Mouse (Mus musculus): Measurements from ENCODE around the gene L1cam. TPM values are rescaled to one million over a fixed set of nuclear protein-coding genes. Genes with fewer than 3 reads are reported as not detected.

L1cam gene
- 84.0 and 103 TPM in 2 replicates for polyA plus RNA-seq (2014; fragmentation: Nextera tagmentation; extraction: Ambion mirVana)

DNA sequence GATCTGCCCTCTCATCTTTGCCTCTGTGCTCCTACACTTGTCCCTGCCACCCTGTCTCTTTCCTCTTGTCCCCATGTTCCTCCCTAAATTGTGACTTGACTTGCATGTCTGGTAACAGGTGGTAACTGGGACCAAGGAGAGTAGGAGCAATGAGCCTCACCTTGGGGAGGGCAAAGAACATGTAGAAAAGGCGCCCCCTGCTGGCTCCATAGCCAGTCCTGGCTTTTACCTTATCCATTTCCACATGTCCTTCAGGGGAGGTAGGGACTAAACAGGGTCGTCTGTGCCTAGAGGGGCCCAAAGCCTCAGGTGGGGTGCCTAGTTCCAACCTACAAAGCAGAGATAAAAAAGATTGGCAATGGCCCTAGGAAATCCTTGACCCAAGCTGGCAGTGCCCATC lies at the start of gene L1cam:
L1cam (minus strand) TSS at position 387 of the 400 bp plus-strand sequence.
- Histone ChIP-seq H3K4me3 (replicated peaks; ENCODE audit: low read depth, low read length) (no peak within 1 kb of the TSS), H3K4me1 (ENCODE audit: control insufficient read depth, insufficient read depth, low read length) (no peaks in the 10 kb centered on the region), H3K36me3 (ENCODE audit: control insufficient read depth, insufficient read depth, low read length) (no peaks in the 10 kb centered on the region), H3K27ac (replicated peaks; ENCODE audit: low read depth, low read length) (no peak within 1 kb of the TSS), H3K4me2 (ENCODE audit: low read length) (no peak within 1 kb of the TSS), H3K27me3 (ENCODE audit: control insufficient read depth, insufficient read depth, low read length) (no peaks in the 10 kb centered on the region), H3K9me3 (ENCODE audit: control insufficient read depth, low read length) (no peaks in the 10 kb centered on the region), H3K9ac (replicated peaks; ENCODE audit: low read length) (no peak within 1 kb of the TSS)
- ATAC-seq (ENCODE audit: low FRiP score, low TSS enrichment): no peak
- DNase-seq: peak; percentile 71
- WGBS: 23% methylated on average over 2 of the region's 2 CpGs

GRCm38 (mm10) chrX:73942294-73942693 lies 46.4 kb upstream of the L1cam start:
- no peaks in the 10 kb centered on the region for H3K9me3 ChIP-seq (ENCODE audit: control insufficient read depth, low read length)
- H3K4me2 ChIP-seq (ENCODE audit: low read length): no peak overlapping the region
- H3K9ac ChIP-seq (replicated peaks; ENCODE audit: low read length): no peak overlapping the region
- H3K4me3 ChIP-seq (replicated peaks; ENCODE audit: low read depth, low read length): no peak overlapping the region
- no peak overlapping the region for H3K27ac ChIP-seq (replicated peaks; ENCODE audit: low read depth, low read length)
- no peaks in the 10 kb centered on the region for H3K4me1 ChIP-seq (ENCODE audit: control insufficient read depth, insufficient read depth, low read length)
- no peak for DNase-seq
- no peaks in the 10 kb centered on the region for H3K27me3 ChIP-seq (ENCODE audit: control insufficient read depth, insufficient read depth, low read length)
- WGBS: 78% methylated on average over 2 of the region's 2 CpGs
- peaks cover 54% of the 10 kb centered on the region for H3K36me3 ChIP-seq (ENCODE audit: control insufficient read depth, insufficient read depth, low read length)
- ATAC-seq (ENCODE audit: low FRiP score, low TSS enrichment): no peak

GRCm38 (mm10) chrX:73941860-73942259 lies 46.0 kb upstream of the L1cam start:
- peaks cover 50% of the 10 kb centered on the region for H3K36me3 ChIP-seq (ENCODE audit: control insufficient read depth, insufficient read depth, low read length)
- no peaks in the 10 kb centered on the region for H3K27me3 ChIP-seq (ENCODE audit: control insufficient read depth, insufficient read depth, low read length)
- H3K27ac ChIP-seq (replicated peaks; ENCODE audit: low read depth, low read length): no peak overlapping the region
- DNase-seq (no peak), ATAC-seq (ENCODE audit: low FRiP score, low TSS enrichment) (no peak)
- H3K4me3 ChIP-seq (replicated peaks; ENCODE audit: low read depth, low read length): no peak overlapping the region
- no peaks in the 10 kb centered on the region for H3K4me1 ChIP-seq (ENCODE audit: control insufficient read depth, insufficient read depth, low read length)
- no peaks in the 10 kb centered on the region for H3K9me3 ChIP-seq (ENCODE audit: control insufficient read depth, low read length)
- WGBS: 82% methylated on average over 2 of the region's 2 CpGs
- no peak overlapping the region for H3K9ac ChIP-seq (replicated peaks; ENCODE audit: low read length)
- no peak overlapping the region for H3K4me2 ChIP-seq (ENCODE audit: low read length)

DNA sequence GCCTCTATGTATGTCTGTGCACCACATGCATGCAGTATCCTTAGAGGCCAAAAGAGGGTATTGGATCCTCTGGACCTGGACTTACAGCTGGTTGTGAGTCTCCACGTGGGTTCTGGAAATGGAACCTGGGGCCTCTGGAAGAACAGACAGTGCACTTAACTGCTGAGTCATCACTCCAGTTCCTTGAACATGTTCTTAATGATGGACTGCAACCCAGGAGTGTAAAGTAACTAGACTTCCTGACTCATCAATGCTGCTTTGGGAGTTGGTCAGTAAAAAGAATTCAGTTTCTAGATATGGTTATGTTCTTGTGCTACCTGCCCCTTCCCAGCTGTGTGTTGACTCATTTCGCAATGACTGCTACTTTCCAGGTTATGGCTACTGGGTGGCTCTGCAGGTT lies 36.0 kb upstream of the L1cam start:
- Histone ChIP-seq H3K4me2 (ENCODE audit: low read length) (no peak overlapping the region), H3K9me3 (ENCODE audit: control insufficient read depth, low read length) (no peaks in the 10 kb centered on the region), H3K36me3 (ENCODE audit: control insufficient read depth, insufficient read depth, low read length) (no peaks in the 10 kb centered on the region), H3K27ac (replicated peaks; ENCODE audit: low read depth, low read length) (no peak overlapping the region), H3K27me3 (ENCODE audit: control insufficient read depth, insufficient read depth, low read length) (no peaks in the 10 kb centered on the region), H3K9ac (replicated peaks; ENCODE audit: low read length) (no peak overlapping the region), H3K4me1 (ENCODE audit: control insufficient read depth, insufficient read depth, low read length) (no peaks in the 10 kb centered on the region), H3K4me3 (replicated peaks; ENCODE audit: low read depth, low read length) (no peak overlapping the region)
- DNase-seq (no peak), ATAC-seq (ENCODE audit: low FRiP score, low TSS enrichment) (no peak)
- 86% methylated on average over 2 of the region's 2 CpGs for WGBS

GRCm38 (mm10) chrX:73930402-73931062 lies 34.6 kb upstream of the L1cam start, which contains the start of gene Renbp:
TSS of gene Renbp (minus strand) at chrX:73930850.
- 42% methylated on average over 17 of the region's 17 CpGs for WGBS
- H3K4me1 ChIP-seq (ENCODE audit: control insufficient read depth, insufficient read depth, low read length): no peaks in the 10 kb centered on the region
- DNase-seq (peak; percentile 29), ATAC-seq (ENCODE audit: low FRiP score, low TSS enrichment) (no peak)
- H3K9ac ChIP-seq (replicated peaks; ENCODE audit: low read length): no peak within 1 kb of the TSS
- H3K4me2 ChIP-seq (ENCODE audit: low read length): no peak within 1 kb of the TSS
- H3K36me3 ChIP-seq (ENCODE audit: control insufficient read depth, insufficient read depth, low read length): no peaks in the 10 kb centered on the region
- no peak within 1 kb of the TSS for H3K27ac ChIP-seq (replicated peaks; ENCODE audit: low read depth, low read length)
- no peaks in the 10 kb centered on the region for H3K27me3 ChIP-seq (ENCODE audit: control insufficient read depth, insufficient read depth, low read length)
- H3K9me3 ChIP-seq (ENCODE audit: control insufficient read depth, low read length): no peaks in the 10 kb centered on the region
- no peak within 1 kb of the TSS for H3K4me3 ChIP-seq (replicated peaks; ENCODE audit: low read depth, low read length)

GRCm38 (mm10) chrX:73922550-73922882 lies 26.6 kb upstream of the L1cam start:
- Histone ChIP-seq H3K27me3 (ENCODE audit: control insufficient read depth, insufficient read depth, low read length) (no peaks in the 10 kb centered on the region), H3K27ac (replicated peaks; ENCODE audit: low read depth, low read length) (peak overlapping the region; percentile 77), H3K4me3 (replicated peaks; ENCODE audit: low read depth, low read length) (peak overlapping the region; percentile 55), H3K9me3 (ENCODE audit: control insufficient read depth, low read length) (no peaks in the 10 kb centered on the region), H3K9ac (replicated peaks; ENCODE audit: low read length) (peak overlapping the region; percentile 64), H3K36me3 (ENCODE audit: control insufficient read depth, insufficient read depth, low read length) (no peaks in the 10 kb centered on the region; the same call in 1 of the 2 replicates), H3K4me2 (ENCODE audit: low read length) (peak overlapping the region; percentile 65), H3K4me1 (ENCODE audit: control insufficient read depth, insufficient read depth, low read length) (0 out of 2 replicates have a peak, but pooled peaks cover 3% of the 10 kb centered on the region)
- 80% methylated on average over 8 of the region's 8 CpGs for WGBS
- peak; percentile 19 for DNase-seq
- no peak for ATAC-seq (ENCODE audit: low FRiP score, low TSS enrichment)

- DNase-seq (peak; percentile 91), ATAC-seq (ENCODE audit: low FRiP score, low TSS enrichment) (peak; percentile 97)
- Histone ChIP-seq H3K27me3 (ENCODE audit: control insufficient read depth, insufficient read depth, low read length) (no peaks in the 10 kb centered on the region), H3K9ac (replicated peaks; ENCODE audit: low read length) (peak within 1 kb of the TSS; percentile 64), H3K36me3 (ENCODE audit: control insufficient read depth, insufficient read depth, low read length) (peaks cover 2% of the 10 kb centered on the region; the same call in 1 of the 2 replicates), H3K27ac (replicated peaks; ENCODE audit: low read depth, low read length) (peak within 1 kb of the TSS; percentile 77), H3K9me3 (ENCODE audit: control insufficient read depth, low read length) (no peaks in the 10 kb centered on the region), H3K4me1 (ENCODE audit: control insufficient read depth, insufficient read depth, low read length) (0 out of 2 replicates have a peak, but pooled peaks cover 3% of the 10 kb centered on the region), H3K4me2 (ENCODE audit: low read length) (peak within 1 kb of the TSS; percentile 67), H3K4me3 (replicated peaks; ENCODE audit: low read depth, low read length) (peak within 1 kb of the TSS; percentile 55)
- 16% methylated on average over 43 of the region's 43 CpGs for WGBS
These were observed 26.1 kb upstream of the L1cam start, which contains the start of the genes Arhgap4 and Naa10 for GRCm38 (mm10) chrX:73921823-73922549. TSS of gene Arhgap4 (minus strand) at chrX:73921870. TSS of gene Naa10 (minus strand) at chrX:73921944.

- DNase-seq (no peak), ATAC-seq (ENCODE audit: low FRiP score, low TSS enrichment) (no peak)
- peak overlapping the region; percentile 64 for H3K9ac ChIP-seq (replicated peaks; ENCODE audit: low read length)
- H3K4me1 ChIP-seq (ENCODE audit: control insufficient read depth, insufficient read depth, low read length): 0 out of 2 replicates have a peak, but pooled peaks cover 3% of the 10 kb centered on the region
- H3K9me3 ChIP-seq (ENCODE audit: control insufficient read depth, low read length): no peaks in the 10 kb centered on the region
- H3K27ac ChIP-seq (replicated peaks; ENCODE audit: low read depth, low read length): peak overlapping the region; percentile 52; the same call in 1 of the 2 replicates
- peak overlapping the region; percentile 55 for H3K4me3 ChIP-seq (replicated peaks; ENCODE audit: low read depth, low read length)
- H3K36me3 ChIP-seq (ENCODE audit: control insufficient read depth, insufficient read depth, low read length): peaks cover 3% of the 10 kb centered on the region; the same call in 1 of the 2 replicates
- 21% methylated on average over 34 of the region's 34 CpGs for WGBS
- H3K27me3 ChIP-seq (ENCODE audit: control insufficient read depth, insufficient read depth, low read length): no peaks in the 10 kb centered on the region
- H3K4me2 ChIP-seq (ENCODE audit: low read length): peak overlapping the region; percentile 67
These were observed 25.4 kb upstream of the L1cam start for GRCm38 (mm10) chrX:73921285-73921822.

Data from midbrain, embryonic 14.5 days (tissue).